Mouse (Mus musculus): ENCODE results near the gene Sox10.

The Sox10 gene

GRCm38 (mm10) chr15:79155572-79155971 lies 9.5 kb downstream of the Sox10 start:
- no peak for DNase-seq (ENCODE audit: low spot score in 2 of 2)

- no peak for DNase-seq (ENCODE audit: low spot score in 2 of 2)
Measured at GRCm38 (mm10) chr15:79152709-79153108, 12.3 kb downstream of the Sox10 start.

- no peak for DNase-seq (ENCODE audit: low spot score in 2 of 2)
Measured at GRCm38 (mm10) chr15:79151881-79152280, 13.2 kb downstream of the Sox10 start.

- DNase-seq (ENCODE audit: low spot score in 2 of 2): peak in 1 of 2 experiments; percentile 71
Measured at GRCm38 (mm10) chr15:79148533-79148932, 16.5 kb downstream of the Sox10 start.

GRCm38 (mm10) chr15:79145522-79145921 lies 19.5 kb downstream of the Sox10 start:
- DNase-seq (ENCODE audit: low spot score in 2 of 2): no peak

GRCm38 (mm10) chr15:79144021-79144420 lies 21.0 kb downstream of the Sox10 start:
- DNase-seq (ENCODE audit: low spot score in 2 of 2): no peak

GRCm38 (mm10) chr15:79143316-79143715 lies 21.7 kb downstream of the Sox10 start:
- no peak for DNase-seq (ENCODE audit: low spot score in 2 of 2)

GRCm38 (mm10) chr15:79141566-79141917 lies 23.5 kb downstream of the Sox10 start:
- no peak for DNase-seq (ENCODE audit: low spot score in 2 of 2)

- peak; percentile 92 to 93 for DNase-seq (ENCODE audit: low spot score in 2 of 2)
Measured at GRCm38 (mm10) chr15:79140866-79141565, 24.0 kb downstream of the Sox10 start, which contains the start of the genes Polr2f and 1700088E04Rik. Gene Polr2f, plus strand, starts transcription at chr15:79141009. Gene 1700088E04Rik, minus strand, starts transcription at chr15:79141253.

- no peak for DNase-seq (ENCODE audit: low spot score in 2 of 2)
Measured at GRCm38 (mm10) chr15:79139640-79140039, 25.4 kb downstream of the Sox10 start.

- no peak for DNase-seq (ENCODE audit: low spot score in 2 of 2)
Measured at GRCm38 (mm10) chr15:79135783-79136575, 29.1 kb downstream of the Sox10 start.

GRCm38 (mm10) chr15:79135332-79135731 lies 29.7 kb downstream of the Sox10 start:
- no peak for DNase-seq (ENCODE audit: low spot score in 2 of 2)

- no peak for DNase-seq (ENCODE audit: low spot score in 2 of 2)
Measured at GRCm38 (mm10) chr15:79134496-79135270, 30.4 kb downstream of the Sox10 start.

- no peak for DNase-seq (ENCODE audit: low spot score in 2 of 2)
Measured at GRCm38 (mm10) chr15:79133191-79133661, 31.8 kb downstream of the Sox10 start.

- DNase-seq (ENCODE audit: low spot score in 2 of 2): no peak
Measured at GRCm38 (mm10) chr15:79131442-79131841, 33.6 kb downstream of the Sox10 start.

- DNase-seq (ENCODE audit: low spot score in 2 of 2): no peak
Measured at GRCm38 (mm10) chr15:79130782-79131181, 34.3 kb downstream of the Sox10 start.

- no peak for DNase-seq (ENCODE audit: low spot score in 2 of 2)
Measured at GRCm38 (mm10) chr15:79129311-79129710, 35.7 kb downstream of the Sox10 start.

GRCm38 (mm10) chr15:79128208-79128607 lies 36.8 kb downstream of the Sox10 start:
- no peak for DNase-seq (ENCODE audit: low spot score in 2 of 2)

- no peak for DNase-seq (ENCODE audit: low spot score in 2 of 2)
Measured at GRCm38 (mm10) chr15:79127101-79127500, 37.9 kb downstream of the Sox10 start.

GRCm38 (mm10) chr15:79126217-79126932 lies 38.7 kb downstream of the Sox10 start:
- no peak for DNase-seq (ENCODE audit: low spot score in 2 of 2)

- no peak for DNase-seq (ENCODE audit: low spot score in 2 of 2)
Measured at GRCm38 (mm10) chr15:79124331-79124875, 40.6 kb downstream of the Sox10 start.
